8 mouse cellular contexts compared by ENCODE assay signal in the genomic region with DNA sequence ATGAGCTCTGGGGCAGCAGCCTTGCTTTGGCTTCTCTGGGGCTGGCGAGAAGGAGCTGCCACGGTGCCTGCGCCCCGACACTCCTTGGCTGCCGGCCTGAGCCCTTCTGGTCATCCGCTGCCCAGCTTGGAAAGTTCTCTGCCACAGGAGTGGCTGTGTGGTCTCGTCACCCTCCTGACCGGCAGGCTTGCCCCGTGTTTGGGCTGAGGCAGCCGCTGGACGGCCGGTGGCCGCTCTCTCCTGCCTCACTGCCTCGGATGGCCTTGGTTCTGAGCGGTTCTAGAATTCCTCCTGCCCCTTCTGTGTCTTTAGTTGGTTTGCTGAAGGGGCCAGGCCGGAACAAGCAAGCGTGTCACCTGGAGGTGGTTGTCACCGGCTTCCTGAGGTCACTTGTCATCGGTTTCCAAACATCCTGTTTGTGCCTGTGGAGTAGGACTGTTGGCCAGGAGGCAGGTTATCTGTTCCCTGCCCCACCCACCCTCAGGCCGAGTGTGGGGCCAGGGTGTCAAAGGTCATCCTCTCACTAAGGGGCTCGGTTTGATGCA. TPM values are rescaled to one million over a fixed set of nuclear protein-coding genes. Genes with fewer than 3 reads are reported as not detected.
DNase-seq lines count a peak whose midpoint lies in the region; ATAC-seq lines count a peak whose summit lies in the region.

No protein-coding gene starts in this region.

- H3K9me3 ChIP-seq in heart, embryonic 15.5 days (replicated peaks): no peaks in the 10 kb centered on the region
- no peaks in the 10 kb centered on the region for H3K9me3 ChIP-seq in liver, embryonic 12.5 days (replicated peaks)

- H3K36me3 ChIP-seq in heart, embryonic 15.5 days: no peaks in the 10 kb centered on the region; the same call in 1 of the 2 replicates
- no peaks in the 10 kb centered on the region for H3K36me3 ChIP-seq in liver, embryonic 12.5 days

- no peak for ATAC-seq in heart, embryonic 15.5 days (replicated peaks; ENCODE audit: insufficient number of reproducible peaks, insufficient read depth, low FRiP score, low read depth)
- ATAC-seq in liver, embryonic 12.5 days: no peak
- ATAC-seq in megakaryocyte-erythroid progenitor cell, adult 5-6 weeks (replicated peaks; ENCODE audit: low FRiP score, low TSS enrichment, poor library complexity, severe bottlenecking): no peak

- peak overlapping the region; percentile 80 for H3K27ac ChIP-seq in heart, embryonic 15.5 days
- H3K27ac ChIP-seq in liver, embryonic 12.5 days: peak overlapping the region; percentile 79

- no peaks in the 10 kb centered on the region for H3K27me3 ChIP-seq in heart, embryonic 15.5 days
- no peaks in the 10 kb centered on the region for H3K27me3 ChIP-seq in liver, embryonic 12.5 days (replicated peaks)

- peak overlapping the region; percentile 35 for H3K4me2 ChIP-seq in heart, embryonic 15.5 days
- peak overlapping the region; percentile 74 for H3K4me2 ChIP-seq in liver, embryonic 12.5 days

- 0 out of 2 replicates have a peak overlapping the region, but pooled peaks have one; percentile 7 for H3K9ac ChIP-seq in heart, embryonic 15.5 days
- peak overlapping the region; percentile 42; the same call in 1 of the 2 replicates for H3K9ac ChIP-seq in liver, embryonic 12.5 days

- H3K4me1 ChIP-seq in heart, embryonic 15.5 days (replicated peaks): peaks cover 73% of the 10 kb centered on the region
- peaks cover 78% of the 10 kb centered on the region for H3K4me1 ChIP-seq in liver, embryonic 12.5 days

- H3K4me3 ChIP-seq in heart, embryonic 15.5 days: no peak overlapping the region
- H3K4me3 ChIP-seq in liver, embryonic 12.5 days: 0 out of 2 replicates have a peak overlapping the region, but pooled peaks have one; percentile 6

- DNase-seq in gastrocnemius, adult 18-20 months (ENCODE audit: low spot score): peak; percentile 48
- no peak for DNase-seq in gastrocnemius, adult 8-10 months (ENCODE audit: low spot score in 2 of 2)
- peak; percentile 41 to 51 for DNase-seq in adrenal gland, postnatal 36 days
- DNase-seq in ovary, adult 18-20 months (ENCODE audit: low spot score): no peak
- no peak for DNase-seq in frontal cortex, postnatal 14 days (ENCODE audit: low spot score in 2 of 2)

- WGBS in heart, embryonic 15.5 days: 54% methylated on average over 21 of the region's 21 CpGs
- 27% methylated on average over 21 of the region's 21 CpGs for WGBS in liver, embryonic 12.5 days (ENCODE audit: insufficient replicate concordance)

RNA-seq across cellular contexts. Expression of a gene that starts 13.9 kb away (rescaled TPM):
- 10 to 100 TPM; 87.2 to 94.2 TPM for total RNA-seq in gastrocnemius, adult 18-20 months (2021)
- 10 to 100 TPM; 76.0 to 89.9 (median 78.1) TPM for total RNA-seq in gastrocnemius, adult 8-10 months (2022)
- 10 to 100 TPM; 33.5 to 54.2 TPM for total RNA-seq in adrenal gland, postnatal 36 days (2021)
- 33.5 and 46.2 TPM in 2 replicates for polyA plus RNA-seq in heart, embryonic 15.5 days (2015; fragmentation: Nextera tagmentation; extraction: Ambion mirVana)
- polyA plus RNA-seq in liver, embryonic 12.5 days (2016; fragmentation: Nextera tagmentation; extraction: Ambion mirVana): 17.4 and 20.1 TPM in 2 replicates
- total RNA-seq in megakaryocyte-erythroid progenitor cell, adult 5-6 weeks (2014; fragmentation: Nextera tagmentation): 31.8 and 34.0 TPM in 2 replicates
- total RNA-seq in megakaryocyte-erythroid progenitor cell, adult 5-6 weeks (2017): 36.1 and 47.5 TPM in 2 replicates

RNA-seq across cellular contexts. Expression of a gene that starts 35.9 kb away (rescaled TPM):
- total RNA-seq in gastrocnemius, adult 18-20 months (2021): 10 to 100 TPM; 14.8 to 16.5 TPM
- total RNA-seq in gastrocnemius, adult 8-10 months (2022): 10 to 100 TPM in 1 of 4 experiments, 1 to 10 TPM in 3; 7.2 to 13.5 (median 9.4) TPM
- total RNA-seq in adrenal gland, postnatal 36 days (2021): 10 to 100 TPM; 20.8 to 22.6 TPM
- 20.9 TPM in 2 replicates for polyA plus RNA-seq in heart, embryonic 15.5 days (2015; fragmentation: Nextera tagmentation; extraction: Ambion mirVana)
- polyA plus RNA-seq in liver, embryonic 12.5 days (2016; fragmentation: Nextera tagmentation; extraction: Ambion mirVana): 6.3 and 7.5 TPM in 2 replicates
- 10.7 and 20.4 TPM in 2 replicates for total RNA-seq in megakaryocyte-erythroid progenitor cell, adult 5-6 weeks (2014; fragmentation: Nextera tagmentation)
- total RNA-seq in megakaryocyte-erythroid progenitor cell, adult 5-6 weeks (2017): 3.4 and 7.2 TPM in 2 replicates

RNA-seq across cellular contexts. Expression of a gene that starts 38.9 kb away (rescaled TPM):
- total RNA-seq in gastrocnemius, adult 18-20 months (2021): 100 to 1,000 TPM; 617 to 621 TPM
- total RNA-seq in gastrocnemius, adult 8-10 months (2022): 100 to 1,000 TPM; 566 to 724 (median 629) TPM
- 100 to 1,000 TPM; 829 to 906 TPM for total RNA-seq in adrenal gland, postnatal 36 days (2021)
- polyA plus RNA-seq in heart, embryonic 15.5 days (2015; fragmentation: Nextera tagmentation; extraction: Ambion mirVana): 925 and 1,001 TPM in 2 replicates
- 1,698 and 1,725 TPM in 2 replicates for polyA plus RNA-seq in liver, embryonic 12.5 days (2016; fragmentation: Nextera tagmentation; extraction: Ambion mirVana)
- total RNA-seq in megakaryocyte-erythroid progenitor cell, adult 5-6 weeks (2014; fragmentation: Nextera tagmentation): 2,668 and 3,132 TPM in 2 replicates
- 1,591 and 2,082 TPM in 2 replicates for total RNA-seq in megakaryocyte-erythroid progenitor cell, adult 5-6 weeks (2017)

RNA-seq across cellular contexts. Expression of a gene that starts 44.7 kb away (rescaled TPM):
- total RNA-seq in gastrocnemius, adult 18-20 months (2021): 10 to 100 TPM; 27.9 to 31.1 TPM
- total RNA-seq in gastrocnemius, adult 8-10 months (2022): 10 to 100 TPM; 28.1 to 31.2 (median 30.6) TPM
- total RNA-seq in adrenal gland, postnatal 36 days (2021): 10 to 100 TPM; 53.9 to 69.5 TPM
- 20.9 and 28.8 TPM in 2 replicates for polyA plus RNA-seq in heart, embryonic 15.5 days (2015; fragmentation: Nextera tagmentation; extraction: Ambion mirVana)
- 36.7 and 38.0 TPM in 2 replicates for polyA plus RNA-seq in liver, embryonic 12.5 days (2016; fragmentation: Nextera tagmentation; extraction: Ambion mirVana)
- 66.1 and 67.0 TPM in 2 replicates for total RNA-seq in megakaryocyte-erythroid progenitor cell, adult 5-6 weeks (2014; fragmentation: Nextera tagmentation)
- total RNA-seq in megakaryocyte-erythroid progenitor cell, adult 5-6 weeks (2017): 31.2 and 54.2 TPM in 2 replicates

RNA-seq across cellular contexts. Expression of a gene that starts 54.3 kb away (rescaled TPM):
- not detected for total RNA-seq in gastrocnemius, adult 18-20 months (2021)
- total RNA-seq in gastrocnemius, adult 8-10 months (2022): not detected
- total RNA-seq in adrenal gland, postnatal 36 days (2021): not detected
- polyA plus RNA-seq in heart, embryonic 15.5 days (2015; fragmentation: Nextera tagmentation; extraction: Ambion mirVana): 0.32 and 0.52 TPM in 2 replicates
- polyA plus RNA-seq in liver, embryonic 12.5 days (2016; fragmentation: Nextera tagmentation; extraction: Ambion mirVana): 0.42 and 0.69 TPM in 2 replicates
- not detected in 2 replicates for total RNA-seq in megakaryocyte-erythroid progenitor cell, adult 5-6 weeks (2014; fragmentation: Nextera tagmentation)
- total RNA-seq in megakaryocyte-erythroid progenitor cell, adult 5-6 weeks (2017): not detected in 2 replicates

Comparison
In these comparisons a context has a peak if more than half of its experiments do, and no peak if none do; other contexts are left out.
1. DNase-seq: peak in gastrocnemius, adult 18-20 months (single experiment) and adrenal gland, postnatal 36 days (2 of 2); none in gastrocnemius, adult 8-10 months (0 of 2), ovary, adult 18-20 months (single experiment) and frontal cortex, postnatal 14 days (0 of 2).